Mouse (Mus musculus) kidney, postnatal 36 days (tissue): ENCODE results near the gene Defa37.
"Not testable (repeated sequence)": the region's sequence is repeated elsewhere in the genome, so short reads cannot be mapped to it uniquely, and the experiment has no call there.

Source experiments
- DNase-seq, 2 experiments: peaks; one replicate each; pipeline ENCODE4 v3.0.0; 2021 to 2022; ENCODE audit warnings: mixed read lengths in 2 of 2

Gene Defa37

GRCm38 (mm10) chr8:21565086-21565485 is at the start of gene Defa37:
Gene Defa37, plus strand, starts transcription at chr8:21565386.
- DNase-seq, result not testable (repeated sequence)

GRCm38 (mm10) chr8:21528732-21529131 is 36.5 kb upstream of the Defa37 start, which contains the start of gene Defa32:
Gene Defa32, plus strand, starts transcription at chr8:21529032.
- not testable (repeated sequence) for DNase-seq

GRCm38 (mm10) chr8:21582706-21583105 is 17.5 kb downstream of the Defa37 start, which contains the start of gene Defa28:
Gene Defa28, plus strand, starts transcription at chr8:21583006.
- DNase-seq, result not testable (repeated sequence)

GRCm38 (mm10) chr8:21594408-21594807 is 29.2 kb downstream of the Defa37 start, which contains the start of gene Gm7861:
Gene Gm7861, minus strand, starts transcription at chr8:21594508.
- DNase-seq, result not testable (repeated sequence)
